Mouse (Mus musculus): ENCODE results near the gene Tgfbrap1.
"Not testable (repeated sequence)": the region's sequence is repeated elsewhere in the genome, so short reads cannot be mapped to it uniquely, and the experiment has no call there.

The Tgfbrap1 gene

DNA sequence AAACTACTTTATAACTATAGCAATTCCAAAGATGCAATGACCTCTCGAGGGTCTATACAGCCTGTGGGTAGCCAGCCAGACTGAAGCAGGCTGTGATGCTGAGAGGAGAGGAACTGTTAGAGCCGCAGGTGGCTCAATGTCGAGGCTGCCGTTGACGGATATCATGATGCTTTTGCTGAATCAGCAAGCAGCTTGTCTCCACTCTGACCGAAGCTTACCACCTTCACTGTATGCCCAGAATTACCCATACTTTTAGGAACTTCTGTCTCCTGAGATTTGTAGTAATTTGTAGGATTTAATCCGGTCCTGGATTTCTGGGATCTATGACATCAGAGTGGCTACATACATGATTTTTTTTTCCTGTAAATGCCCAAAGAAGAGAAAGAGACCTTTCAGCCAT is 62.4 kb downstream of the Tgfbrap1 start:
- DNase-seq (ENCODE audit: low spot score in 2 of 2): no peak

DNA sequence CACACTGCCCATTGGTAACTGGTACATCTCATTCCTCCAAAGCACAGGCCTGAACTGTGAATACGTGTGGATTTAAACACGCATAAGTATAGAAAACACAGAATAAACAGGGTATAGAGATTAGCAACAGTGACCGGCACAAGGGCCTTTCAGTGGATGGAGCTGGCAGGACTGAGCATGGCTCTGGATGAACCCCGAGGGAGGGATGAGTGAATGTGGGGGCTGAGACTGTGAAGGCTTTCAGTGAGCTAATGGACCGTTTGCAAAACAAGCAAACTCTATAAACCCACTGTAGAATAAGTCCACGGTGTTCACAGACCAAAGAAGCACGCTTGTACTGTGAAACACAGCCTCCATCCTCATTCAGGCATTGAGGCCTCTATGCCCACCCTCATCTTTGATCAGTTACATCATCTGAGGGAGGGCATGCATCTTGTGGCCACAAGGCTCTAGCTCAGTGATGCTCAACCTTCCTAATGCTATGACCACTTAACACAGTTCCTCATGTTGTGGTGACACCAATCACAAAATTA is 83.2 kb downstream of the Tgfbrap1 start:
- DNase-seq (ENCODE audit: low spot score in 2 of 2): not testable (repeated sequence)

DNA sequence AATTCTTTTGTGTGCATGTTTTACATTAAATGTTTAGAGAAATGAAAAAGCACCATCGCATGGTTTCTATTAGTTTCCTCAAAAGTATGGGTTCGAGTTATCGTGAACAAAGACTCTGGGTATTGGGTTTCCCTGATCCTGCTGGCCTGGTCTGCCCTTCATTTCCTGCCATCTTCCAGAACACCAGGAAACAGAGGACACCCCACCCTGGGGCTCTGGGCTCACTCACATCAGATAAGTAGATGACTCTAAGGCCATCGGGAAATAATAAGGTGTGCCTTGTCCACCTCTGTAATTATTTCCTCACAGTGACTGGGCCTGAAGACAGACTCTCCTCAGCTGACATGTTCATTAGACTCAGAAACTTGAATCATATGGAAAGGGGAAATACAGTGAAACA is 88.0 kb downstream of the Tgfbrap1 start:
- no peak for DNase-seq (ENCODE audit: low spot score in 2 of 2)

DNA sequence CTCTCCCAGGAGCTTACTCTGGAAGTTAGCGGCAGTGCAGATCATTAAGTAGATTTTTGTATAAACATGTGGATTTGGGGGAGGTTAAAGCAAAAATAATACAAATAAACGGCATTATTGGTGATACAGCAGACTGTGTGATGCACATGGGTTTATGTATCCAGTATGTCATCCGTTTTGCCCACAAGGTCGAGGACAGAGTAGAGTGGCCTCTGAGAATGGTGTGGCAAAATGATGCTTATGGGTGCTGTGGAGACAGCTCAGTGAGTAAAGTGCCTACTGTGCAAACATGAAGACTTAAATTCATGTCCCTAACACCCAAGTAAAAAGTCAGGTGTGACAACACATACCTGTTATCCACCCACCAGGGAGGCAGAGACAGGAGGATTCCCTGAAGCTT is 91.9 kb downstream of the Tgfbrap1 start:
- no peak for DNase-seq (ENCODE audit: low spot score in 2 of 2)

DNA sequence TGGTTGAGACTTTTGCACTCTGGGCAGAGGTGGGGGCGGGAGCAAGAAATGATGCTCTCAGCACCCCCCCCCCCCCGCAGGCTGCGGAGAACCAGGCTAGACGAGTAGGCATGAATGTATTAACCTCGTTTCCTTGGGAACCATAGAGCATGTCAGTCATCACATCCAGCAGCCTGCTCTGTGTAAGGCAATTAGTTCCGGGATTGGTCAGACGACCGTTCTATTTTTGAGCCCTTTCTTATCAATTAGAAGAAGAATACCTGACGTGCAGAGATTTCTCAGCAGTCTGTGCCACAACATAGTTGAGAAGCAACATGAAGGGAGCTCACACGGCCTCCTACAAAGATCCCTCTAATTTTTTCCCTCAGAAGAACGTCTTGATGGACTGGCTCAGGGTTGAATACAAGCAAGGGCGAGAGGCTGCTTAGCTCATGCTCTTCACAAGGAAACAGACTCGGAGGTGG is 92.4 kb downstream of the Tgfbrap1 start:
- peak in 1 of 2 experiments; percentile 3 for DNase-seq (ENCODE audit: low spot score in 2 of 2)
